Mouse (Mus musculus): ENCODE results near the gene Gm49403. TPM values are rescaled to one million over a fixed set of nuclear protein-coding genes. Genes with fewer than 3 reads are reported as not detected.
"Not testable (repeated sequence)": the region's sequence is repeated elsewhere in the genome, so short reads cannot be mapped to it uniquely, and the experiment has no call there.

Gm49403 gene
- not detected for total RNA-seq (2021)
- long read RNA-seq, experiment 1: 0 reads
- long read RNA-seq, experiment 2: 0 reads

DNA sequence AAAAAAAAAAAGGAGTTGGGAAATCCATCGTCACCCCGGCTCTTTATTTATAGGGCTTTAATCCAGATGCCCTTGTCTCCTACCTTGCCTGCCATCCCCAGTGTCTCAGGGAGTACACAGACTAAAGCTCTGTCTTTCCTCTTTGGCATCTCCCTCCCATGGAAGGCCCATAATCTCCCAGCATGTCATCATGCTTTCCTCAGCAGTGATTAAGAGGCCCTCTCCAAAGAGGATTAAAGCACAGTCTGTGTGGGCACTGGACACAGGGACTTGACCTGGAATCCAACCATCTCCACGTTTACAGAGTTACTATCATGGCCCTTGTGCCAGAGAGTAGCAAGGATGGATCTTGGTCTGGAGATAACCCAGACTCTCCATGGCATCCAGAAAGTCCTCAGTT, at the start of gene Gm49403, which contains the start of gene Lbhd1:
TSS of gene Gm49403 (plus strand) at position 315 of the 400 bp plus-strand sequence.
TSS of gene Lbhd1 (plus strand) at position 117 of the 400 bp plus-strand sequence.
- no peak for DNase-seq
- intact Hi-C loops (cut with DNase I): no loop called here

DNA sequence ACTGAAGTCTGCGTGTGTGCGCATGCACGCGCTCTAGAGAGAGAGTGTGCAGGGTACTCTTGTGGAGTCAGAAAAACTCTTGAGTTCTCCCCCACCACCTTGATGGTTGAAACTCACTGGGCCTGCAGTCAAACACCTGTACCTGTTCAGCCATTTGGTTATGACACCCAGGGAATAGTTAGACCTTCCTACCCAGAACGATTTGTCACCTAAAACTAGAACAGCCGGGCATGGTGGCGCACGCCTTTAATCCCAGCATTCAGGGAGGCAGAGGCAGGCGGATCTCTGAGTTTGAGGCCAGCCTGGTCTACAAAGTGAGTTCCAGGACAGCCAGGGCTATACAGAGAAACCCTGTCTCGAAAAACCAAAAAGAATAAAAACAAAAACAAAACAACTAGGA, 47.4 kb upstream of the Gm49403 start:
- DNase-seq; intact Hi-C loops (cut with DNase I): not testable (repeated sequence)

DNA sequence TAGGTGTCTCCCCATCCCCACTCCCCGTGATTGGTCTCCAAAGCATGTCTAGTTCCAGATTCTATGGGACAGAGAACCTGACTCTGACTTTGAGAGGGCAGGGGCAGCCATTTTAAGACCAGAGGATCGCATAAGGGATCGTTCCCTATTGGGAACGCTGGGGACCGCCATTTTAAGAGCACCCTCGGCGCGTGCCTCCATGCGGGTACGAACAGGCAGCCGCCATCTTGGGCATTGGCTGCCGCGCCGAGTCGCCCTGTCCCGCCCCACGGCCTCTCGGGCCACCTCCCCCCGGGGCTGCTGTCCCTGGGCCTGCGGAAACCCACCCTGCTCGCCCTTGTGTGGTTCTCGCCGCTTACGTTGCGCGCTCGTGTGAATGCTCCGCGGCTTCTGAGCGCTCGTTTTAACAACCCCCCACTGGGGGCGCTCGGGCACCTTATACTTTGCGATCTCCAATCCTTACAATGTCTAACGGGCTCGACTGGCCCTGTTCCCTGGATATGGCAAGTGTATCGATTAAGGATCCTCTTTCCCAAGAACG, 46.4 kb upstream of the Gm49403 start, which contains the start of gene Bscl2:
TSS of gene Bscl2 (plus strand) at position 217 of the 541 bp plus-strand sequence.
- intact Hi-C loops (cut with DNase I): no loop called here
- DNase-seq: peak; percentile 68 to 83

DNA sequence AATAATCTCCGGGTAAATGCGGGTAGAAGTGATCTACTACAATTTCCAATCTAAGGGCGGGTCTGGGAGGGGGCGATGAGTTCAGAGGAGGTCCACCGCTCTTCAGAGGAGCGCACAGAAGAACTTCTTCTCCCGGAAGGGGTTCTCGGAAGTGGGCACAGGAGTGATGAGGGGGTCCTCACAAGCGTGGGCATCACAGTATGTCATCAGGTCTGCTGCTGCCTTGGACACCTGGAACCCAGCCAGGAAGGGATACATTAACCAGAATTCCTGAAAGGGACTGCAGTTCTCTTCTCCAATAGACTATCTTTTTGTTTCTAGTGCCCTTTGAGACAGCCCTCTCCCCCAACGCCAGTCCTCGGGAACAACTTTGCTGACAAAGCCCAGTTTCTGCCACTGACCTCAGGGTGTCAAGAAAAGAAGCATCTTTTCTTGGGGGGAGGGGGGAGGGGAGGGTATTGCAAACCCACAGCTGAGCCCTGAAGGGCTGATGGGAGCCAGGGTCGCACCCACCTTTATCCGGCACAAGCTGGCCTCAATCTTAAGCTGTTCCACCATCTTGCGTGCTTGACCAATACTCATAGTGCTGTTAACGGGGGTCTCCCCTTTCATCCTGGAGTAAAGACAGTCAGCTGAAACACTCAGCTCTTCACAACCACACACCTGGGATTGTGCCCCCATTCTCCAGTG, 45.5 kb upstream of the Gm49403 start:
- no peak for DNase-seq
- intact Hi-C loops (cut with DNase I): no loop called here

DNA sequence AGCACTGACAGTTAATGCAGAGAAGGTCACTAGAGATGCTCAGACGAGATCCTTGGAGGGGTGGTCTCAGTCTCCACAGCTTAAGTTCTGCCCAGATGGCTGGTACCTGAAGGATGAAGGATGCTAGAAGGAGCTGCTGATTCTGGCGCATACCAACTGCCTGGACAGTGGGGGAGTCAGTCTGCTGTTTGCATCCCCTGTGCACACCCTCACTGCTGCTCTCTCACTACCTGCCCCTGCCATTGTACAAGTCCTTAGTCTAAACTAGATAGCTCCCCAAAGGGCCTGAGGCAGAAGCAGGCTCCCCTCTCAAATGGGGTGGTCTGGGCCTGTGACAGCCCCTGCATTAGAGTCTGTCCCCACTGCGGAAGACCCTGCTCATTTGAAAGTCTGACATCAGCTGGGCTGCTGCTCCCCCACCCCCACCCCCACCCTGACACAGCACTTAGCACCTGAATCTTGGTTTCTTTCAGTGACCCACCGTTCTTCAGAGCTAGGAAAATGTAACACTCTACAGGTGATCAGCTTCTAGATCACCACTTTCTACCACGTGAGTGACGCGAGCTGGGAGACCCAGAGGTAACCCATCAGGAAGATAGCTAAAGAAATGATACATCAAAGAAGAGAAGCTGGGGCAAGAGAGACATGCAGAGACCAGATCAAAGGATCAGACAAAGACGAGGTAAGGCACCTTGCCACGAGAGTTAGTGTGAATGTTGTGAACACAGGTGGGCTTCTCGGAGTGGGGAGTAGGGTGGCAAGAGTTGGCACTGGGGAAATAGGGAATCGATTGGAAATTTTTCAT, 44.4 kb upstream of the Gm49403 start, which contains the start of gene Gng3:
TSS of gene Gng3 (minus strand) at position 92 of the 805 bp plus-strand sequence.
- no peak for DNase-seq
- intact Hi-C loops (cut with DNase I): no loop called here

DNA sequence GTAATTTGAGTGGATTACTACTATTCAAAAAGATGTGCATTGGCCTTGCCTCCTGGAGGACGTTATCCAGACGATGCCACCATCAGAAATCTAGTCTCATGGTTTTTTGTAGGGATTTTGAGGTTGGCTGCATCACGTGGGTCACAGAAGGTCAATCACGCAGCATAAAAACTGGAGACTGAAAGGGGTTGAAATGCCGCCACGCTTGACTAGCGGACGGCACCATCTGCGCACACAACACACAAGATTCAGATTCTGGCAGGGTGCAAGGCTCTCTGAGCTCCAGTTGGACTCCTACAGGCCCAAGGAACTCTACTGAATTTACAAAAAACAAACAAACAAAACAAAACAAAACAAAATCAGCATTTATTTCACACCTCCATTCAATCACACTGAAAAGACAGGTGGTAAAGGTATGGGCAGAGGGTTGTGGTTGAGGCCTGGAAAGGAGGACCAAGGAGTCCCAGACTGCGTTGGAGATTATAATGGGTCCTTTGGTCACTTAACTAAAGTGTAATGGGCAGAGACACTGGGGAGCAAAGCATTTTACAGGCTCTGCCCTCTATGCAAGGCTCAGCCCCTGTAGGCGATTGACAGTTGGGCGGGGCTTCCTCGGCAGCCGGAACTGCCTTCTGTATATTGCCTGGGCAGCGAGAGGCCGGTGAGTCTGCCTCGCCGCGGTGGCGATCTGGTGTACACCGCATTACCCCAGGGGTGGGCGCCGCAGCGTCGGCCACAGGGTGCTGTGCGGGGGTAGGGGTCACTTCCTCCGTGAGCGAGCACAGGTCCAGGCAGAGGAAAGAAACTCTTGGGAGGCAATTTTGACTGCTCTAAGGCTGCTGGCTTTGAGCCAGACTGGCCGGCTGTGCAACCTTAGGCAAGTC, 43.6 kb upstream of the Gm49403 start:
- peak; percentile 64 to 65 for DNase-seq
- intact Hi-C loops (cut with DNase I): loop anchor here (5.0 kb wide), 1 partner anchor 52 kb away; the partner anchor contains the start of gene Ints5

DNA sequence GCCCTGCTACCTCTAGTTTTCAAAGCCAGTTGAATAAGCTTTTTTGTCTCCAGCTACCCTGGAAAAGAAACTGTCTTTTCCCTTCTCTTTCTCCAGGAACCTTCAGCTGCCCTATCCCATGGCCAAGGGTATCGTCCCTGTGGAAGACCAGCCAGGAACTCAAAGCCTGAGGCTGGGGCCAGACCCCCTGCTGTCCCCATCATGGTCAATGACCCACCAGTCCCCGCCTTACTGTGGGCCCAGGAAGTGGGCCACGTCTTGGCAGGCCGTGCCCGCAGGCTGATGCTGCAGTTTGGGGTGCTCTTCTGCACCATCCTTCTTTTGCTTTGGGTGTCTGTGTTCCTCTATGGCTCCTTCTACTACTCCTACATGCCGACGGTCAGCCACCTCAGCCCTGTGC, 42.7 kb upstream of the Gm49403 start:
- no peak for DNase-seq
- intact Hi-C loops (cut with DNase I): loop anchor here (5.0 kb wide), 1 partner anchor 51 kb away; the partner anchor contains the start of gene Ints5

DNA sequence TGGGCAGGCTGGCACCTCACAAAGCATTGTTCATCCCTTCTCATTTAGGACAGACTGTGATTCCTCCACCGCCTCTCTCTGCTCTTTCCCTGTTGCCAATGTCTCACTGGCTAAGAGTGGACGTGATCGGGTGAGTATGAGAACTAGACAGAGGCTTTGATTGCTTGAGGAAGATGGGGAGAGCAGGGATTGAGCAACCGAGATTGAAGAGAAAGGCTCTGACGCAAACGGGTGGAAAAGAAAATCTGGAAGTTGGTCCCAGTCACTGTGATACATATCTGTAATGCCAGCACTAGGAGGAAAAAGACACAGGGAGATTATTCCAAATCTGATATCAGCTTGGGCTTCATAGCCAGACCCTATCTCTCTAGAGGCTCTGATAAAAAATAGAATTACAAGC, 40.8 kb upstream of the Gm49403 start:
- intact Hi-C loops (cut with DNase I): loop anchor here (5.0 kb wide), 1 partner anchor 49 kb away; the partner anchor contains the start of gene Ints5
- no peak for DNase-seq

DNA sequence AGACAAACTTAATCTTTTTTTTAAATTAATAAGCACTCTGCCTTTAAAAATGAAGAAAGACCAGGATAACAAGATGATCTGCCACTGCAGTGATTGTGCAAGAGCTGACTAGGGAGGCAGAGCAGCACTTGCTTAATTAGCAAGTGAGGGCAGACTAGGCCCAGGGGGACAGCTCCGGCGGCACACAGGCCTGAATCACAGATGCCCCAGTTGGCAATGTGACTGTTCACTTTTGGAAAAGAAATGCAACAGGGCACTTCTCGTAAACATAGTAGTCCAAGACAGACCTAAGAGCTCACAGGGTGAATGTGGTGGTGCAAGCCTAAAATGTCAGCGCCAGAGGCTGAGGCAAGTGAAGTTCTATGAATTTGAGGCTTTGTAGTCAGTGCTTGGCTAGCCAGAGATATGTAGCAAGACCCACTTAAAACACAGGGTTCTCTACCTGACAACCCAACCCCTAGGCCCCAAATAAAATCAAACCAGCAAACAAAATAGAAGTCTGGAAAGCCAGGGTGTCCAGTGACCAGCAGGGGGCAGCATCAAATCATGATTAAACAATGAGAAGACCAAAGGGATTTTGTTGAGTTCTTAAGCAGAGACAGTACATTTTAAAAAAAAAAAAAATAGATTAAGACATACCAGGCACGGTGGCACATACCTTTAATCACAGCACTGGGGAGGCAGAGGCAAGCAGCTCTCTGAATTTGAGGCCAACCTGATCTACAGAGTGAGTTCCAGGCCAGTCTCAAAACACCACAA, 39.2 kb upstream of the Gm49403 start:
- peak; percentile 59 to 82 for DNase-seq
- intact Hi-C loops (cut with DNase I): loop anchor here (5.0 kb wide), 2 partner anchors 48 to 258 kb away; partner anchors contain the start of gene Ints5

DNA sequence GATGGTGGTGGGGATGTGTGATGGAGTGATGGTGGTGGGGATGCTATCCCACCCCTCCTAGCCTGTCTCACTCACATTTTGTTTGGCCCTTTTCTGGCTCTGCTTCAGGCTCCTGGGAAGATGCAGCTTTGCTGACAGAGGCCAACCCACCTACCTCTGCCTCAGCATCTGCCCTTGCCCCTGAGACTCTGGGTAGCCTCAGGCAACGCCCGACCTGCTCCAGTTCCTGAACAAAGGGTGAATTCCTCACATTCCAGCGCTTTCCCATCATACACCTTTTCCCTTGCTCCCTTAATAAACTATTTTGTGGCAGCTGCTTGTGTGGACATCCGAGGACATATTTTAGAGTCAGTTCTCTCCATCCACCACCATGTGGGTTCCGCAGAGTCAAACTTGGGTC, 35.4 kb upstream of the Gm49403 start:
- no peak for DNase-seq
- intact Hi-C loops (cut with DNase I): loop anchor here (5.0 kb wide), 1 partner anchor 254 kb away; no protein-coding TSS in a partner anchor

DNA sequence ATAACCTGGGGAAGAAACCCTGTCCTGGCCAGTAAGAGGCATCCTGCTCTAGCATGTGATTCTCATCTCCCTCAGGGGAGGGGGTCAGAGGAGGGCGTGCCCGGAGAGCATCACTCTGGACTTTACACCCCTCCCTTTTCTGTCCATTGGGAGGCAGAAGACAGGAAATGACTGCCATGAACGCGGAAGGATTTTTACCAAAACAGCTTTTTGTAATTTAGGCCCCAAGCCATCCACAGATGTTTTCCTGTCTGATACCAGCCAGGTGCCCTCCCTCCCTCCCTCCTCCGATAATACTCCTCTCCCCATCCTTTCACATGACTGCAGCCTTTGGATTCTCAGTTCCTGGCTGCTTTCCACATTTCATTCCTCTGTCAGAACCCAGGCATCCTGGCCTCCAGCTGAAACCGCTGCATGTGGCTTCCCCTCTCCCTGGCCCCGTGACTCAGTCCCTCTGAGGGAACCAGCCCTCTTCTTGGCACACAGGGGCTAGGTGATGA, 33.3 kb upstream of the Gm49403 start, which contains the start of gene Lrrn4cl:
TSS of gene Lrrn4cl (plus strand) at position 367 of the 500 bp plus-strand sequence.
- intact Hi-C loops (cut with DNase I): no loop called here
- DNase-seq: peak; percentile 53 to 63

DNA sequence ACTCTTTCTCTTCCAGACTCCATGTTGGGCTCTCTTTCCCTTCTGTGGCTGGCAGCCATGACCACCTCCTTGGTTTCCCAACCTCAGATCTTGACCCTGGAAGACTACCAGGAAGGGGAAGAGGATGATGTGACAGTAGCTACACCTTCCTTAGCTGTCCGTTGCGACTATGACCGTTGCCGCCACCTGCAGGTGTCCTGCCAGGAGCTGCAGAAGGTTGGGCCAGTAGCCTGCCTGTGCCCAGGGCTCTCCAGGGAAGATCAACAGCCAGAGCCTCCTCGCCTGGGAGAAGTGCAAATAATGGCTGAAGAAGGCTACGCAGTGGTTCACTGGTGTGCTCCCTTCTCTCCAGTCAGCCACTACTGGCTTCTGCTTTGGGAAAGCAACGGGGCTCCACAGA, 32.1 kb upstream of the Gm49403 start:
- intact Hi-C loops (cut with DNase I): no loop called here
- DNase-seq: no peak

DNA sequence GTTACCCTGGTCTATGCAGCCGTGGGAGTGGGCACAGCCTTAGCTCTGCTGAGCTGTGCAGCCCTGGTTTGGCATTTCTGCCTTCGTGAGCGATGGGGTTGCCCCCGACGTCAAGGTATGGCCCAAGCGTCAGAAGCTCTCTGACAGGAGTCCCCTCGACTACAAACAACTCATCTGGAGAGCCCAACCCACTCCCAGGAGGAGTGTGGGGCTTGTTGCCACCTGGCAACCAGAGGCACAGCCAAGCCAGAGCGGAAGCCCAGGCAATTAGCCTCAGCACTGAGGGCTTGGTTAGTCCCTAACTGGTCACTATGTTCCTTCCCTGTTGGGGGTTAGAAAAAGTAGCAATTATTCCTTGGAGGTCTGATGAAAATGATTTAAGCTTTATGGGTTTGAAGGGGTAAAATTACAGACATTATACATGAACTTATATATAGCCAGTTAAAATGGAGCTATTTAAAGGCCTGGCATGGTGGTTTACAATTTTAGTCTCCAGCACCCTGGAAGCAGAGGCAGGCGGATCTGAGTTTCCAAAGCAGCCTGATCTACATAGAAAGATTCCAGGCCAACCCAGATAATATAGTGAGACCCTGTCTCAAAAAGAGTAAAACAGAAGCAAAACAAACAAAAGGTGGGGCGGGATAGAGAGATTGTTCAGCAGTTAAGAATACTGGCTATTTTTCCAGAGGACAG, 31.3 kb upstream of the Gm49403 start:
- peak; percentile 61 to 69 for DNase-seq
- intact Hi-C loops (cut with DNase I): no loop called here

DNA sequence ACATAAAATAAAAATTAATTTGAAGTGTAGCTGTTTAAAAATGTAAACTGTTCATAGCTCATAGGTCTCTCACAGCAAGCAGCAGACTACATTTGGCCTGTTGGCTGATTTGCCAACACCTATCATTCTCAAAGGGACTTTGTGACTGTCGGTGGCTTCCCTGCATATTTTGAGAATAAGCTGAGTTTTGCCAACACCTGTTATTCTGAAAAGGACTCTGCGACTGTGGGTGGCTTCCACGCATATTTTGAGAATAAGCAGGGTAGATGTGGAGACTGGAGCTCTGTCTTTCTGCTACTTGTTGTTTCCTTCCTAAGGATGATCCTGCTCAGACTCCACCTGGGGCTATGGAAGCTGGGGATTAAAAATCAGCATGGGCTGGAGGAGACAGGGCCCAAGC, 30.6 kb upstream of the Gm49403 start:
- intact Hi-C loops (cut with DNase I): no loop called here
- no peak for DNase-seq

DNA sequence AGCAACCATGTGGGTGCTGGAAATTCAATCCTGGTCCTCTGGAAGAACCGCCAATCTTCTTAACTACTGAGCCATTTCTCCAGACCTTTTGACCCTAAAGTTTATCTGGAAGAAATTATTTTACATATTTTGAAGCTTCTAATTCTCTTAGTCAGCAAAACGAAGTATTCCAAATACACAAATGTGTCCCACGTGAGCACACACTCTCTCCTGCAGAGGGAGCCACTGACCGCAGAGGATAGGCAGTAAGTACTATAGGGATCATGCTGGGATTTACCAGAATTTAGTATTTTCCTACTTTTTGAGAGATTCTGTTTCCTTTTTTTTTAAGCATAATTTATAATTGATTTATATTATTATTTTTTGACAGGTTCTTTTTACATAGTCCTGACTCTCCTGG, 26.0 kb upstream of the Gm49403 start:
- intact Hi-C loops (cut with DNase I): loop anchor here (5.0 kb wide), 1 partner anchor 250 kb away; no protein-coding TSS in a partner anchor
- peak in 1 of 2 experiments; percentile 42 for DNase-seq

DNA sequence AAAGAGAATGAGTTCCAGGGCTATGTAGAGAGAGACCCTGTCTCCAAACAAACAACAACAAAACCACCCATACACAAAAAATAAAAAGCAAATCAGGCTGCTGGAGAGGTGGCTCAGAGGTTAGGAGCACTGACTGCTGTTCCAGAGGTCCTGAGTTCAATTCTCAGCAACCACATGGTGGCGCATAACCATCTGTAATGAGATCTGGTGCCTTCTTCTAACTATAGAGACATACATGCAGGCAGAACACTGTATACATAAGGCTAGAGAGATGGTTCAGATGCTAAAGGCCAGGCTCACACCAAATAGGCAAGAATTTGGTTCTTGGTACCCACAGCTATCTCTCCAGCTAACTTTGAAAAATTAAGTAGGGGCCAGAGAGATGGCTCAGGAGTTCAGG, 24.7 kb upstream of the Gm49403 start:
- DNase-seq: no peak
- intact Hi-C loops (cut with DNase I): loop anchor here (5.0 kb wide), 1 partner anchor 248 kb away; no protein-coding TSS in a partner anchor

DNA sequence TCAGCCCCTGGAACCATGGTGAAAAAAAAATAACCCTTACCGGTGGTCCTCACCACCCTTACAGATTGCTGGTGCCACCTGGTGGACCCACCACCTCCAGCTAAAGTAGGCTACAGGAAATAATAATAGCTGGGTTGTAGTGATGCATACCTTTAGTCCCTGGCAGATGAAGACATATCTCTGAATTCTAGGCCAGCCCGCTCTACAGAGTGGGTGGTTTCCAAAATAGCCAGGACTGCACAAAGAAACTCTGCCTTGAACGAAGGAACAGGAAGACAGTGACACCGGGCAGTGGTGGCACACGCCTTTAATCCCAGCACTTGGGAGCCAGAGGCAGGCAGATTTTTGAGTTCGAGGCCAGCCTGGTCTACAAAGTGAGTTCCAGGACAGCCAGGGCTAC, 19.5 kb upstream of the Gm49403 start:
- intact Hi-C loops (cut with DNase I): no loop called here
- no peak for DNase-seq

DNA sequence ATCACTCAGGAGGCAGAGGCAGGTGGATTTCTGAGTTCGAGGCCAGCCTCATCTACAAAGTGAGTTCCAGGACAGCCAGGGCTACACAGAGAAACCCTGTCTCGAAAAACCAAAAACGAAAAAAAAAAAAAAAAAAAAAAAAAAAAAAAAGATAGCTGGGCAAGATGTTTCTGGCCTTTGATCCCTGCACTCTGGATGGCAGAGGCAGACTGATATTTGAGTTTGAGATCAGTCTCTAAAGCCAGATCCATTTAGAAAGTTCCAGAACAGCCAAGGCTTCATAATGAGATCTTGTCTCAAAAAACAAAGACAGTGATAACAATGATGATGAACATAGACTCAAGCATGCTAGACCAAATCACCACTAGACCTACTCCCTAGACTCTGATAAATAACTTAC, 13.3 kb upstream of the Gm49403 start:
- DNase-seq; intact Hi-C loops (cut with DNase I): not testable (repeated sequence)

All from gastrocnemius, postnatal 36 days (tissue).